Mouse (Mus musculus): ENCODE measurements around the gene Prkcd. TPM values are rescaled to one million over a fixed set of nuclear protein-coding genes. Genes with fewer than 3 reads are reported as not detected.
A peak's percentile ranks its signal among the peaks of the same experiment; 100 is the strongest.

Prkcd gene
- polyA plus RNA-seq (2015; fragmentation: Nextera tagmentation; extraction: Ambion mirVana) = 36.7 and 40.9 TPM in 2 replicates

GRCm38 (mm10) chr14:30625856-30626726, at the start of gene Prkcd:
TSS of gene Prkcd (minus strand) at chr14:30626210.
- Histone ChIP-seq H3K36me3 (no peaks in the 10 kb centered on the region), H3K27me3 (replicated peaks) (0 out of 2 replicates have a peak, but pooled peaks cover 8% of the 10 kb centered on the region), H3K4me3 (peak within 1 kb of the TSS; percentile 78), H3K27ac (replicated peaks) (peak within 1 kb of the TSS; percentile 66), H3K9me3 (no peaks in the 10 kb centered on the region), H3K4me1 (peaks cover 39% of the 10 kb centered on the region), H3K9ac (peak within 1 kb of the TSS; percentile 84), H3K4me2 (peak within 1 kb of the TSS; percentile 77)
- ATAC-seq (ENCODE audit: extremely low read depth, insufficient number of reproducible peaks, low FRiP score, low TSS enrichment) = peak; percentile 68
- under 1% methylated on average over 71 of the region's 71 CpGs for WGBS

- Histone ChIP-seq H3K27ac (replicated peaks) (no peak overlapping the region), H3K9ac (no peak overlapping the region), H3K4me1 (peaks cover 4% of the 10 kb centered on the region; the same call in 1 of the 2 replicates), H3K9me3 (no peaks in the 10 kb centered on the region), H3K4me3 (no peak overlapping the region), H3K36me3 (peaks cover 82% of the 10 kb centered on the region), H3K4me2 (no peak overlapping the region), H3K27me3 (replicated peaks) (no peaks in the 10 kb centered on the region)
- WGBS = 50% methylated on average over 6 of the region's 6 CpGs
- ATAC-seq (ENCODE audit: extremely low read depth, insufficient number of reproducible peaks, low FRiP score, low TSS enrichment) = no peak
These were observed 48.9 kb upstream of the Prkcd start for GRCm38 (mm10) chr14:30674947-30675346.

GRCm38 (mm10) chr14:30671986-30672312, 45.9 kb upstream of the Prkcd start:
- H3K27me3 ChIP-seq (replicated peaks) = no peaks in the 10 kb centered on the region
- 10% methylated on average over 3 of the region's 3 CpGs for WGBS
- no peak overlapping the region for H3K27ac ChIP-seq (replicated peaks)
- no peak overlapping the region for H3K4me2 ChIP-seq
- H3K9me3 ChIP-seq = no peaks in the 10 kb centered on the region
- peaks cover 83% of the 10 kb centered on the region for H3K36me3 ChIP-seq
- no peak overlapping the region for H3K9ac ChIP-seq
- no peak for ATAC-seq (ENCODE audit: extremely low read depth, insufficient number of reproducible peaks, low FRiP score, low TSS enrichment)
- H3K4me3 ChIP-seq = no peak overlapping the region
- peaks cover 4% of the 10 kb centered on the region; the same call in 1 of the 2 replicates for H3K4me1 ChIP-seq

DNA sequence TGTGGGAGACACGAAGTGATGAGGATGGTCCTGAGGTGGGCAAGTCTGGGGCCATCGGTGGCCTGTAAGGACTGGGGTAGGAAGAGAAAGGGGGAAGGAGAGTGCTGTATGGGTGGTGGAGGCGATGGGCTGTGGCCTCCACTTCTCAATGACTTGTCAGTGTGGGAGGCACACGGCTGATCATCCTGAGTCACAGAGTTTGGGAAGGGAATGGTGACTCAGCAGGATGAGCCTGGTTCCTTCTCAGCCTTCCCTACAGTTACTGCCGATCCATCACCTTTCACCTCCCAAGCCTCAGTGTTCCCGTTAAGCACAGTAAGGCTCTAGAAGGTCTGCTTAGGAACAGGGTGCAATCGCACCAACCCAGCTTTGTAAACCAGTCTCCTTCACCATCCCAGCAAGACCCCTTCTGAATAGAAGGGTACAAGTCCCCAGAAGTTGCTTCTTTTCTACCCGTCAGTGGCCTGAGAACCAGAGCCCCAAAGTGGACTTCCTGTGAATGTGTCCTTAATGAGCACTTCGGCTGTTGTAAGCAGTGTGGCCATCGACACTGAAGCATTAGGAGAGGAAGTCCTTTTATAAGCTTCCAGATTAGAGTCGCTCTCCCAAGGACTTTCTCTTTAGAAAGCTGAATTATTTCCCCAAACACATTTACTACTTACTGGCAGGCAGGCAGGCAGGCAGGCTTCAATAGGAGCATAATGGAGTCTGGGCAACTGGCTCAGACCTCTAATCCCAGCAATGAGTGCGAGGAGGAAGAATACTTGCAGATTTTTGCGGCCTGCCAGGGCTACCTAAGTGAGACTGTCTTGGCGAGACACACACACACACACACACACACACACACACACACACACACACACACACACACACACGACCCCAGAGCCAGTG, 45.3 kb upstream of the Prkcd start:
- 69% methylated on average over 15 of the region's 15 CpGs for WGBS
- Histone ChIP-seq H3K27ac (replicated peaks) (no peak overlapping the region), H3K4me2 (no peak overlapping the region), H3K4me3 (no peak overlapping the region), H3K9me3 (no peaks in the 10 kb centered on the region), H3K27me3 (replicated peaks) (no peaks in the 10 kb centered on the region), H3K9ac (no peak overlapping the region), H3K36me3 (peaks cover 83% of the 10 kb centered on the region), H3K4me1 (peaks cover 4% of the 10 kb centered on the region; the same call in 1 of the 2 replicates)
- ATAC-seq (ENCODE audit: extremely low read depth, insufficient number of reproducible peaks, low FRiP score, low TSS enrichment) = no peak

- Histone ChIP-seq H3K4me2 (no peak overlapping the region), H3K9me3 (no peaks in the 10 kb centered on the region), H3K27me3 (replicated peaks) (no peaks in the 10 kb centered on the region), H3K4me3 (no peak overlapping the region), H3K36me3 (peaks cover 86% of the 10 kb centered on the region), H3K4me1 (peaks cover 3% of the 10 kb centered on the region; the same call in 1 of the 2 replicates), H3K9ac (no peak overlapping the region), H3K27ac (replicated peaks) (no peak overlapping the region)
- 86% methylated on average over 6 of the region's 6 CpGs for WGBS
- ATAC-seq (ENCODE audit: extremely low read depth, insufficient number of reproducible peaks, low FRiP score, low TSS enrichment) = no peak
These were observed 44.2 kb upstream of the Prkcd start for GRCm38 (mm10) chr14:30670161-30670560.

DNA sequence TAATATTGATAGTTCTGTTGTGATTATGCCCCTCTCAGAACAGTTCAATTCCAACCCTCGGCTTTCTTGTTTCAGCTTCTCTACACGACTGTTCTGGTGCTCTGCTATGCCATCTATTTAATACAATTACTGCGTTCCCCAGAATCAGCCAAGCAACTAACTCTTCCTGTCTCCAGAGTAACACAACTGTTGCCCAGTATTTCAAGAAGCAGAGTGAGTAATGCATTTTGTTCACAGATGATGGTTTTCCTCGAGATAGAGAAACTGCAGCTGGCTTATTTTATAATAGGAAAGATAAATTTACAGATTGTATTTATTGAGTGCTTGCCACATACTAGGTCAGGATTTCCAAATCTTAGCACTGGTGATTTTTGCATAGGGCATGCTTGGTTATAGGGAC, 40.6 kb upstream of the Prkcd start:
- no peak overlapping the region for H3K27ac ChIP-seq (replicated peaks)
- H3K4me3 ChIP-seq = no peak overlapping the region
- WGBS = 81% methylated on average over 4 of the region's 4 CpGs
- H3K9ac ChIP-seq = no peak overlapping the region
- H3K36me3 ChIP-seq = peaks cover 89% of the 10 kb centered on the region
- H3K4me2 ChIP-seq = no peak overlapping the region
- no peak for ATAC-seq (ENCODE audit: extremely low read depth, insufficient number of reproducible peaks, low FRiP score, low TSS enrichment)
- H3K4me1 ChIP-seq = no peaks in the 10 kb centered on the region
- no peaks in the 10 kb centered on the region for H3K9me3 ChIP-seq
- no peaks in the 10 kb centered on the region for H3K27me3 ChIP-seq (replicated peaks)

- no peak for ATAC-seq (ENCODE audit: extremely low read depth, insufficient number of reproducible peaks, low FRiP score, low TSS enrichment)
- Histone ChIP-seq H3K27me3 (replicated peaks) (no peaks in the 10 kb centered on the region), H3K4me2 (no peak overlapping the region), H3K36me3 (peaks cover 93% of the 10 kb centered on the region), H3K9me3 (no peaks in the 10 kb centered on the region), H3K27ac (replicated peaks) (no peak overlapping the region), H3K4me3 (no peak overlapping the region), H3K9ac (no peak overlapping the region), H3K4me1 (no peaks in the 10 kb centered on the region)
- WGBS = 66% methylated on average over 3 of the region's 3 CpGs
These were observed 40.1 kb upstream of the Prkcd start for GRCm38 (mm10) chr14:30666061-30666460.

- H3K27me3 ChIP-seq (replicated peaks) = no peaks in the 10 kb centered on the region
- no peak for ATAC-seq (ENCODE audit: extremely low read depth, insufficient number of reproducible peaks, low FRiP score, low TSS enrichment)
- no peak overlapping the region for H3K4me3 ChIP-seq
- no peaks in the 10 kb centered on the region for H3K9me3 ChIP-seq
- 76% methylated on average over 1 of the region's 1 CpGs for WGBS
- H3K9ac ChIP-seq = no peak overlapping the region
- H3K27ac ChIP-seq (replicated peaks) = no peak overlapping the region
- H3K4me2 ChIP-seq = no peak overlapping the region
- H3K36me3 ChIP-seq = peaks cover 26% of the 10 kb centered on the region
- H3K4me1 ChIP-seq = peaks cover 9% of the 10 kb centered on the region
These were observed 29.5 kb upstream of the Prkcd start for GRCm38 (mm10) chr14:30655531-30655930.

DNA sequence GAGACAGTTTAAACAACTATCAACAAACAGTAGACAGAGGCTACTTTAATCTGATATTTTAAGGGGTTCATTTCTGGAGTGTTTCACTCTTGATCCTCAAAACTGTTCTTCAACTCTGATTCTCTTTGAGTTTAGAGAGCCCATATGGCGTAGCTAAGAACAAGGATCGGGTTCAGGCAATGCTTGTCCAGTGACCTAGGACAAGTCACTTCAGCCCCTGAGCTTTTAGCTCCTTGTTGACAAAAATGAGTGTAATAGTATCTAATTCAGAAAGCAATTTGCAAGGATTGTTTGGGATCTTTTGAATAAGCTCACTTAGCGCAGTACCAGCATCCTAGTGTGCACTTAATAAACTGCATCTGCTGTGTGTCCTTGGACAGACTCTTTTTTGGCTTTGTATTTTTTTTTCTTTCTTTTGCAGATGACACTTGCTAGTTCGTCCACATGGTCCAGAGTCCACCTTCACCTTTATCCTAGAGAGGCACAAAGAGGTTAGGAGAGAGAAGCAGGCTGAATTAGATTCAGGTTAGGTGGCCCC, 28.8 kb upstream of the Prkcd start:
- Histone ChIP-seq H3K27ac (replicated peaks) (peak overlapping the region; percentile 86), H3K36me3 (peaks cover 18% of the 10 kb centered on the region), H3K27me3 (replicated peaks) (no peaks in the 10 kb centered on the region; the same call in 1 of the 2 replicates), H3K9me3 (no peaks in the 10 kb centered on the region), H3K4me1 (peaks cover 9% of the 10 kb centered on the region), H3K4me3 (peak overlapping the region; percentile 73), H3K4me2 (peak overlapping the region; percentile 88), H3K9ac (peak overlapping the region; percentile 95)
- 49% methylated on average over 4 of the region's 4 CpGs for WGBS
- no peak for ATAC-seq (ENCODE audit: extremely low read depth, insufficient number of reproducible peaks, low FRiP score, low TSS enrichment)

- Histone ChIP-seq H3K9me3 (no peaks in the 10 kb centered on the region), H3K4me3 (peak within 1 kb of the TSS; percentile 73), H3K27ac (replicated peaks) (peak within 1 kb of the TSS; percentile 86), H3K4me2 (peak within 1 kb of the TSS; percentile 88), H3K9ac (peak within 1 kb of the TSS; percentile 95), H3K36me3 (peaks cover 13% of the 10 kb centered on the region), H3K27me3 (replicated peaks) (no peaks in the 10 kb centered on the region; the same call in 1 of the 2 replicates), H3K4me1 (peaks cover 9% of the 10 kb centered on the region)
- ATAC-seq (ENCODE audit: extremely low read depth, insufficient number of reproducible peaks, low FRiP score, low TSS enrichment) = peak; percentile 85
- 2% methylated on average over 38 of the region's 38 CpGs for WGBS
These were observed 28.1 kb upstream of the Prkcd start, which contains the start of gene Rft1 for GRCm38 (mm10) chr14:30653943-30654659. TSS of gene Rft1 (plus strand) at chr14:30654360.
